Mouse (Mus musculus) midbrain, embryonic 13.5 days (tissue): ENCODE data around the gene Tnfaip8l1. TPM values are rescaled to one million over a fixed set of nuclear protein-coding genes. Genes with fewer than 3 reads are reported as not detected.
A peak's percentile ranks its signal among the peaks of the same experiment; 100 is the strongest.

ENCODE experiments used
- ATAC-seq: fragments of 200-750 bp; cut with Nextera tagmentation; 2 replicates; pipeline ENCODE4 v1.8.0; 2017; ENCODE audit warnings: mild to moderate bottlenecking, moderate TSS enrichment, moderate library complexity
- H3K27ac ChIP-seq: fragments of 300-500 bp; sonication (generic); 2 replicates; pipeline ENCODE4 v1.5.1; 2015; ENCODE audit warnings: inconsistent platforms, mild to moderate bottlenecking, moderate library complexity
- H3K27me3 ChIP-seq: fragments of 300-500 bp; sonication (generic); 2 replicates; pipeline ENCODE4 v1.6.1; 2015; ENCODE audit warnings: mild to moderate bottlenecking, inconsistent platforms
- H3K36me3 ChIP-seq: fragments of 300-500 bp; sonication (generic); 2 replicates; pipeline ENCODE4 v1.6.1; 2015; ENCODE audit warnings: mild to moderate bottlenecking, inconsistent platforms
- H3K4me1 ChIP-seq: fragments of 300-500 bp; sonication (generic); replicated peaks from 2 replicates; pipeline ENCODE4 v1.6.1; 2015; ENCODE audit warnings: inconsistent platforms
- H3K4me2 ChIP-seq: fragments of 300-500 bp; sonication (generic); replicated peaks from 2 replicates; pipeline ENCODE4 v1.6.1; 2015; ENCODE audit warnings: moderate library complexity, mild to moderate bottlenecking, inconsistent platforms
- H3K4me3 ChIP-seq: fragments of 300-500 bp; sonication (generic); replicated peaks from 2 replicates; pipeline ENCODE4 v1.5.1; 2015; ENCODE audit warnings: mild to moderate bottlenecking, inconsistent platforms
- H3K9ac ChIP-seq: fragments of 300-500 bp; sonication (generic); replicated peaks from 2 replicates; pipeline ENCODE4 v1.6.1; 2015; ENCODE audit warnings: mild to moderate bottlenecking, inconsistent platforms
- H3K9me3 ChIP-seq: fragments of 300-500 bp; sonication (generic); 2 replicates; pipeline ENCODE4 v1.6.1; 2016; ENCODE audit warnings: mild to moderate bottlenecking, inconsistent platforms
- WGBS: fragments of 180-500 bp; shearing (Covaris S2); methylation state at CpG from one replicate; pipeline ENCODE4 v1.1.7; 2015; 5-methylcytosine and 5-hydroxymethylcytosine counted together
- polyA plus RNA-seq: library from polyadenylated mRNA; unstranded; fragments of >200 nt; fragmentation: Nextera tagmentation; extraction: Ambion mirVana; gene quantifications from 2 replicates; pipeline ENCODE4 v1.2.1, GENCODE M21; 2015

Tnfaip8l1 gene
- polyA plus RNA-seq, 1 experiment from 2014 or later, result 8.7 TPM

DNA sequence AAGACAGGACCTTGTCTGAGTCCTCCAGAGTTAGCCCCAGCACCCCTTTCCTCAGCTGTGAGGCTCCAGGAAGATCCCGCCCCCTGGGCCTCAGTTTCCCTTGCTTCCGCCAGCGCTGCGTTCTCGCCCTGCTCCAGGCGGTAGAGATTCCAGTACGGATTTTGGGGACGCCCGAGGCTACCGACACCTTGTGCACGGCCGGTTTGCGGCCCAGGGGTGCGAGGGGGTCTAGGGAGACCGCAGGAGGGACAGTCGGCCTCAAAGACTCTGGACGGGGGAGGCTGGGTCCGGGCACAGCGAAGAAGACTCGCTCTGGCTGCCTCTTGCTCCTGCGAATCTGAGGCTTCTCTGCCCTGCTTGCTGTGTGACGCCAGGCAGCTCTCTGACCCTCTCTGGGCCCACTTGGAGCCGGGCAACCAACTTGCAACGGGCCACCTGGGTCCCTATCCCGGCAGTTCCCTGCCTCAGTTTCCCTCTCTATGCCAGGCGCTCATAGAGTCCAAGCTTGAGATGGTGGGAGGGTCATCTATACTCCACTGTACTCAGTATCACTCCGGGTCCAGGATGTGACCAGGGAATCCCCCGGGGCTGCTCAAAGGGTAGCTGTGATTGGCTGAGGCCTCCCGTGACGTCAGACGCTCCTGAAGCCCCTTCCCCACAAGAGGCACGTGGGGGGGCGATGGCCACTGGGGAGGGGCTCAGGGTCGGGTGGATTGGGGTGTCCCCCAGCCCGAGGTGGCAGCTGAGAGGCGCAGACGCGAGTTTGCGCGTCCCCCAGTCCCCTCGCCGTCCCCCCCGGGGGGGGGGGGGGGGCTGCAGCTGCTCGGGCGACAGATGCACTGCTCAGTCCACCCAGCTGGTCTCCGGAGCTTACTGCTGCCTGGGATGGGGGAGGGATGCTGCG lies 20.3 kb upstream of the Tnfaip8l1 start:
- H3K27ac ChIP-seq, result peak overlapping the region; percentile 2; the same call in 1 of the 2 replicates
- under 1% methylated on average over 47 of the region's 47 CpGs for WGBS
- peak overlapping the region; percentile 46 for H3K4me3 ChIP-seq

DNA sequence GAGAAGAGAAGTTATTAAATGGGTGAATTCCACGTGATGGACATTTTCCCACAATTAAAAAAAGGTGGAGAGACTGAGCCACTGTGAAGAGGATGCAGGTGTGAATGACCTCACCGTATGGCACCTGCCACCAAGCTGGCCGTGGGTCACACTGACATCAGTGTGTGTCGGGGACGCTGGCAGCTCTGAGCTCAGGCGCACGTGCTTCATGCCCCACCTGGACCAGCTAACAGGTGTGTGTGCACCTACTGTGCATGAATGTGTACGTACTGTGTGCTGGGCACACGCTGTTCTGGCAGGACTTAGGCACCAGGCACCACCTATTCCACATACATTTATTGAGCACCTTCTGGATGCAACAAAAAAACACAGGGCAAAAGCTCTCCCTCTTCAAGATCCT lies 17.7 kb upstream of the Tnfaip8l1 start:
- no peak overlapping the region for H3K4me3 ChIP-seq
- H3K4me2 ChIP-seq, result no peak overlapping the region
- H3K27ac ChIP-seq, result no peak overlapping the region
- peaks cover 47% of the 10 kb centered on the region for H3K27me3 ChIP-seq
- H3K4me1 ChIP-seq, result peaks cover 53% of the 10 kb centered on the region
- H3K9me3 ChIP-seq, result no peaks in the 10 kb centered on the region
- 77% methylated on average over 9 of the region's 9 CpGs for WGBS
- no peak for ATAC-seq
- no peak overlapping the region for H3K9ac ChIP-seq
- H3K36me3 ChIP-seq, result no peaks in the 10 kb centered on the region

More for the DNA sequence above, 20.3 kb upstream of the Tnfaip8l1 start:
- H3K9me3 ChIP-seq, result no peaks in the 10 kb centered on the region
- no peaks in the 10 kb centered on the region for H3K36me3 ChIP-seq
- peaks cover 45% of the 10 kb centered on the region for H3K27me3 ChIP-seq
- peak overlapping the region; percentile 66 for H3K9ac ChIP-seq
- peak; percentile 51 for ATAC-seq
- H3K4me1 ChIP-seq, result peaks cover 65% of the 10 kb centered on the region
- H3K4me2 ChIP-seq, result peak overlapping the region; percentile 68

DNA sequence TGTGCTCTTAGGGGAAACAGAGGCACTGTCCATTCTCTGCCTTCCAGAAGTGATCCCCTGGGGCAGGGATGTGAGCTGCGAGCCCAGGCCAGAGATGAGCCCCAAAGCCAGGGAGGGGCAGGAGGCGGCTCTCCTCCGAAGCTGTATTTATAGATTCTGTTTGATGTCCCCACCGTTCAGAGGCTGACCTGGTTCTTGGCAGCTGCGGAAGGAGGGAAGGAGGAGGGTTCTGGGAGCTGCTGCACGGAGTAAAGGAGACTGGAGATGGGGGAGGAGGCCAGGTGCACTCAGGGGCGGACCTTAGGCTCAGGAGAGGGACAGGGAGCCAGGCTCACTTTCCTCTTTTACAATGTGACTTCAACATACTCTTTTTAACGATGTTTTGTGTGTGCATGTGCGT lies 16.1 kb upstream of the Tnfaip8l1 start:
- no peak overlapping the region for H3K4me3 ChIP-seq
- peaks cover 51% of the 10 kb centered on the region for H3K27me3 ChIP-seq
- ATAC-seq, result no peak
- H3K4me1 ChIP-seq, result peaks cover 45% of the 10 kb centered on the region
- no peaks in the 10 kb centered on the region for H3K36me3 ChIP-seq
- no peaks in the 10 kb centered on the region for H3K9me3 ChIP-seq
- 19% methylated on average over 9 of the region's 9 CpGs for WGBS
- no peak overlapping the region; the same call in 1 of the 2 replicates for H3K27ac ChIP-seq
- H3K9ac ChIP-seq, result no peak overlapping the region
- no peak overlapping the region for H3K4me2 ChIP-seq

DNA sequence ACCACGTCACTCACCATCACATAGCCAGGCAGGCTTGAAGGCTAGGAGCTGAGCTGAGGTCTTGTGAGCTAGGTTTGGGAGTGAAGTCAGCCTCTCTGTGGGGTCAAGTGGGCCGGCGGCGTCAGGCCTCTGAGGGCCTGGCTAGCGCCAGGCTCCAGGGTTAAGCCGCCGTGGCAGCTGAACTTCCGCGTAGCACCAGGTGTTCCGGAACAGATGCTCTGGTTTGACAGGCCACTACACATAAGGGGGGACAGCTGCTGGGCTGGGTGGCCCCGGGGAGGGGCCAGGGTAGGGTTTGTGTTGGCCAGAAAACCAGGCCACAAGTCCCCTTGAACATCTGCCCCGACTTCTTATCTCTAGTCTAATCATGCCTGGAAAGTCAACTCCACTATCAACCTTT lies 14.9 kb upstream of the Tnfaip8l1 start:
- Histone ChIP-seq H3K4me1 (peaks cover 32% of the 10 kb centered on the region), H3K4me2 (no peak overlapping the region), H3K27me3 (peaks cover 46% of the 10 kb centered on the region), H3K4me3 (no peak overlapping the region), H3K36me3 (no peaks in the 10 kb centered on the region), H3K9me3 (no peaks in the 10 kb centered on the region), H3K9ac (no peak overlapping the region), H3K27ac (no peak overlapping the region)
- ATAC-seq, result no peak
- 53% methylated on average over 12 of the region's 12 CpGs for WGBS

DNA sequence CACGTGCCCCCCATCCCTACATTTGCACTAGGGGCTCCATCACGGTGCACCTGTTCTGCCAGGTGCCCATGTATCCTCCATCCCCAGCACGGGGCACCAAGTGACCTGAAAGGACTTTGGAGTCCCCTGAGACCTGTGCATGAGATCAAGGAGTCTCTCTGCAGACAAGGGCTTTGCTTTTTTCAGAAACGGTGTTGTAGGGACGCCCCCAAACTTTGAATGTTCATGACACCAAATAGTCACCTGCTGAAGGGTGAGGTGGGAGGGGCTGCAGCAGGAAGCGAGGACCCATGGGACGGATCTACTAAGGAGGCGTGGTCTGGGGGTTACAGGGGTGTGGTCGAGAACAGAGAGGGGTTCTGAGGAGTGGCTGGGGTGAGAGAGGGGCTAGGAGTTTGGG lies 14.0 kb upstream of the Tnfaip8l1 start:
- Histone ChIP-seq H3K4me3 (peak overlapping the region; percentile 37), H3K4me2 (peak overlapping the region; percentile 63), H3K27ac (no peak overlapping the region), H3K27me3 (peaks cover 46% of the 10 kb centered on the region), H3K9me3 (no peaks in the 10 kb centered on the region), H3K36me3 (no peaks in the 10 kb centered on the region), H3K4me1 (peaks cover 30% of the 10 kb centered on the region), H3K9ac (peak overlapping the region; percentile 63; the same call in 1 of the 2 replicates)
- WGBS, result 20% methylated on average over 9 of the region's 9 CpGs
- peak; percentile 12 for ATAC-seq

DNA sequence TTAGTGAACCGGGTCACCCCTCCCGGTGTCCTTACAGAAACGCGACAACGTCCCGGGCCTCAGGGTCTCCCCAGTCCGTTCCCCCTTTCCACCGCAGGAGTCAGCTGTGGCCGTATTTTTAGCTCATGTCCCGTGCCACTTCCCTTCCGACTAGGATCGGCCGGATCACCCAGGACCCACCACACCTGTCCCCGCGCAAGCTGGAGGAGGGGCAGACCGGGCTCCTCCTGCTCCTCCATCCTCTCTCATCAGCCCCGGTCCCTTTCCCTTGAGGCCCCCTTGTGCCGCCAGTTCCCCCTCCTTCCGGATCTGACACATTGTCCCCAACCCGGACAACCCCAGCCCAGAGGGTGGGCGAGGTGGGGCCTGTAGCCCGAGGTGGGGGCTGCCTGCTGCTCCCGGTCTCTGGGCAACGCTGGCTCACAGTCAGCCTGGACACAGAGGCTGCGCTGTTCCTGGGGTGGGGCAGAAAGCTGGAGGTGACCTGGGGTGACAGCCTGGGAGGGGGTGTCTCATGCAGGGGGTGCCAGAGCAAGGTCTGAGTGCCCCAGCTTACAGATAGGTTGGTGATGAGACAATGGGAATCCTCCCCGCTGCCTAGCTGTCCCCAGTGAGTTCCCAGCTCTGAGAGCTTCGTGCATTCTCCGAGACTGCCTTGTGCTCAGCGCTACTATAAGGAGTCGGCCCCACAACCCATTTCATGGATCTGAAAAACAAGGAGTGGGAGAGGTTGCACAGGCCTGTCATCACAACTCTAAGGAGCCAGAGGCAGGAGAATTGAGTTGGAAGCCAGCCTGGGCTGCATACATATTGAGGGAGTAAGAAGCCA lies 13.3 kb upstream of the Tnfaip8l1 start:
- 1% methylated on average over 30 of the region's 30 CpGs for WGBS
- peak; percentile 46 for ATAC-seq
- Histone ChIP-seq H3K27ac (no peak overlapping the region), H3K4me3 (peak overlapping the region; percentile 37), H3K9me3 (no peaks in the 10 kb centered on the region), H3K4me2 (peak overlapping the region; percentile 63), H3K36me3 (no peaks in the 10 kb centered on the region), H3K4me1 (peaks cover 37% of the 10 kb centered on the region), H3K27me3 (peaks cover 43% of the 10 kb centered on the region), H3K9ac (peak overlapping the region; percentile 63)

DNA sequence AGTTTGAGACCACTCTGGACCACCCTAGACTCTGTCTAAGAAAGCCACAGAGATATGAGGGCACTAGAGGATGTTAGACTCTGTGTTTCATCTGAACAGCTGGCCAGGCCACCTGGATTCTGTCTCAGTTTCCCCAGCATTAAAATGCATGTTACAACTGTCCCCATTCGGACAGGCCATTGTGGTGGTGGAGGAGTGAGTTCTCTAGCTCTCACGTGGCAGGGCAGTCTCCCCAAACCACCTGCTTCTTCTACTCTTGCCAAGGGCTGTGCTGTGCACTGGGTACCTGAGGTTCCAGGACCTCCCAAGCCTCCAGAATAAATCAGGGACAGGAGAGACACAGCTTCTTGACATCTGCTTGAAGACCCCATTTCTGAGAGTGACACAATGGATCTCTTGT lies 12.4 kb upstream of the Tnfaip8l1 start:
- Histone ChIP-seq H3K9ac (no peak overlapping the region), H3K27ac (no peak overlapping the region), H3K9me3 (no peaks in the 10 kb centered on the region), H3K36me3 (no peaks in the 10 kb centered on the region), H3K4me1 (peaks cover 41% of the 10 kb centered on the region), H3K4me2 (no peak overlapping the region), H3K27me3 (peaks cover 38% of the 10 kb centered on the region), H3K4me3 (no peak overlapping the region)
- WGBS, result 44% methylated on average over 2 of the region's 2 CpGs
- ATAC-seq, result no peak

DNA sequence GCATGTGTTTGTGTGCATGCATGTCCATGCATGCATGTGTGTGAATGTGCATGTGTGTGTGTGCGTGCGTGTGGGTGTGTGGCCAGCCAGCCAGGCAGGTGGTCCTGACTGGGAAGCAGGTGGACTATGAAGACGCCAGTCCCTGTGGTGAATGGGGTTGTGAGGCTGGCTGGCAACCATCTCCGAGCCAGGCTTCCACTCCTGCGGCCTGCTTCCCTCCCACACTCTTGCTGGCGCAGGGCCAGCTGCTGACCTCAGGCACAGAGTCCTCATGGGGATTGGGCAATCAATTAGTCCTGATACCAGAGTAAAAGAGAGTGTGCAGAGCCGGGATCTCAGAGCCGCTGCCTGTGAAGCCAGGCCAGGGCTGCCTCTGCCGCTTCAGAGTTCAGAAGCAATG lies 8.6 kb upstream of the Tnfaip8l1 start:
- no peak overlapping the region for H3K27ac ChIP-seq
- WGBS, result 30% methylated on average over 9 of the region's 9 CpGs
- H3K4me3 ChIP-seq, result no peak overlapping the region
- H3K4me1 ChIP-seq, result peaks cover 24% of the 10 kb centered on the region
- no peaks in the 10 kb centered on the region for H3K36me3 ChIP-seq
- no peak overlapping the region for H3K4me2 ChIP-seq
- H3K27me3 ChIP-seq, result peaks cover 37% of the 10 kb centered on the region
- H3K9ac ChIP-seq, result peak overlapping the region; percentile 25; the same call in 1 of the 2 replicates
- H3K9me3 ChIP-seq, result no peaks in the 10 kb centered on the region
- peak; percentile 47 for ATAC-seq

DNA sequence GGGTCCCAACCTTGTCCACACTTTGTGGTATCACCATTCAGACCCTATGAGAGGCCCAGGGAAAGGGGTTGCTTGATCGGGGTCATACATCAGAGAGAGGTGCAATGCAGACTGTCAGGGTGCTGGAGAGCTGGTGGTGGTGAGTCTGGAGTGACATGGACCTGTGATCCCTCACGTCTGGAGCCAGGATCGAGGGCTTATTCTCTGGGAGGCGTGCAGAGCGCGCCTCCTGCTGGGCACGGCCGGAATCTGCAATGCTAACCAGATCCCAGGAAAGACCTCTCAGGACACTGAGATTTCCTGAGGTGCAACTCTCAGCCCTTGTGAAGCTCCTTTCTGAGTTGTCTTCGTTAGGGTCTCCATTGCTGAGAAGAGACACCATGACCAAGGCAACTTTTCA lies 2.5 kb upstream of the Tnfaip8l1 start:
- ATAC-seq, result no peak
- Histone ChIP-seq H3K4me2 (no peak overlapping the region), H3K27me3 (peaks cover 38% of the 10 kb centered on the region), H3K27ac (no peak overlapping the region), H3K4me1 (peaks cover 16% of the 10 kb centered on the region), H3K9me3 (no peaks in the 10 kb centered on the region), H3K9ac (no peak overlapping the region), H3K4me3 (no peak overlapping the region), H3K36me3 (no peaks in the 10 kb centered on the region)
- under 1% methylated on average over 9 of the region's 9 CpGs for WGBS

DNA sequence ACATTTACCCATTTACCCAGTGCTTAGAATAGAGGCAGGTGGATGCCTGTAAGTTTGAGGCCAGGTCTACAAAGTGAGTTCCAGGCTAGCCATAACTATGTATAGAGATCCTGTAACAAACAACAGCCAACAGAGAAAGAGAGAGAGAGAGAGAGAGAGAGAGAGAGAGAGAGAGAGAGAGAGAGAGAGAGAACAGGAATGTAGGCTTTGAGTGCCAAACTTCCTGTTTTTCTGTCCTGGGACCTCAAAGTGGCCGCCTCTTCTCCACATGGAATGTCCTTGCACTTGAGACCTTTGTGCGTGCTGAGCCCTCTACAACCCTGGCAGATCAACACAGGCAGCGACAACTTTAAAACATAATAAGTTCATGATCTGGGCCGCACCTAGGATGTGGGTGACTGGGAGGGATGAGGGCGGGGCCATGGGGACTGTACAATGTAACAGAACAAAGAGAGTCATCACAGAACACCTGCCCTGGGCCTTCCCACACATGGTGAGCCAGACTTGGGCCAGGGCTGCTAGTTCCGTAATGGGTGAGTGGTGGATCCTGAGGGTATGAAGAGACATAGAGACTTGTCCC lies 1.3 kb downstream of the Tnfaip8l1 start:
- Histone ChIP-seq H3K4me2 (0 out of 2 replicates have a peak overlapping the region, but pooled peaks have one; percentile 80), H3K36me3 (no peaks in the 10 kb centered on the region), H3K9me3 (no peaks in the 10 kb centered on the region), H3K27me3 (peaks cover 18% of the 10 kb centered on the region), H3K27ac (no peak overlapping the region), H3K4me3 (no peak overlapping the region), H3K4me1 (peaks cover 27% of the 10 kb centered on the region), H3K9ac (no peak overlapping the region)
- ATAC-seq, result no peak
- WGBS, result 81% methylated on average over 6 of the region's 6 CpGs

DNA sequence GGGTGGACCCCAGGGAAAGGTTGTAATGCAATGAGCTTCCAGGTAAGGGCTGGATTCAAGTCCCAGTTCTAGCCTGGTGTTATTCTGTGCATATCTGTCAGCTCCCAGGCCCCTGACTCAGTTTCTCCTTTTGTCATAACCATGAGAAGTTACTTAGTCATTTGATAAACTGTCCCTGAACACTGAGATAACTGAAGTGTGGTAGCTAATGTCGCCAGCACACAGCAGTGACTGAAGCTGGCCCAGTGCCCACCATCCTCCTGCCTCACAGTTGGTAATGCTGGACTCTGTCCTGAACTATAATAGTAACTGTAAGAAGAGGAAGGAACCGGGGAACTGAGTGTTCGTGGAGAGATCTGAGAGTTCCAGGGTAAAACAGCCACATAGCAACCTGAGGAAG lies 2.2 kb downstream of the Tnfaip8l1 start:
- H3K4me3 ChIP-seq, result no peak overlapping the region
- H3K27me3 ChIP-seq, result peaks cover 14% of the 10 kb centered on the region
- H3K9me3 ChIP-seq, result no peaks in the 10 kb centered on the region
- no peak overlapping the region for H3K4me2 ChIP-seq
- no peak overlapping the region for H3K27ac ChIP-seq
- H3K9ac ChIP-seq, result no peak overlapping the region
- H3K36me3 ChIP-seq, result no peaks in the 10 kb centered on the region
- peaks cover 27% of the 10 kb centered on the region for H3K4me1 ChIP-seq
- no peak for ATAC-seq
- 85% methylated on average over 3 of the region's 3 CpGs for WGBS

DNA sequence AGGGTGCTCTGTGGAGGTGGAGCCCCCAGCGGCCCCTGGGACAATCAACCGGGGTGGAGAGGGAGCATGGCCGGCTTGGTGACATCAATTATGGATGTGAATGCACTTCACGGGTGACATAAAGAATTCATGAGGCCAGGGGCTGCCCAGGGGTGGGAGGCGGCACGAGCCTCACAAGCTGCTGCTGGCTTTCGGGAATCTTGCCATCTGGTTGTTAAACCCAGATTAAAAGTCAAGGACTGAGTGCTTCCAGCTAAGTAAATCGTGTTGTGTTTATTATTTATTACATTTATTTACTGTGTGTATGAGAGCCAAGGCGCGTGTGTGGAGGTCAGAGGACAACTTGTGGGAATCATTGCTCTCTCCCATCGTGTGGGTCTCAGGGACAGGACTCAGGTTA lies 3.4 kb downstream of the Tnfaip8l1 start:
- Histone ChIP-seq H3K4me2 (no peak overlapping the region), H3K27ac (peak overlapping the region; percentile 62), H3K9me3 (no peaks in the 10 kb centered on the region), H3K36me3 (no peaks in the 10 kb centered on the region), H3K27me3 (peaks cover 11% of the 10 kb centered on the region), H3K4me1 (peaks cover 32% of the 10 kb centered on the region), H3K9ac (no peak overlapping the region), H3K4me3 (no peak overlapping the region)
- ATAC-seq, result no peak
- 49% methylated on average over 11 of the region's 11 CpGs for WGBS
